Mouse (Mus musculus): ENCODE measurements around the gene Nudt13.

DNA sequence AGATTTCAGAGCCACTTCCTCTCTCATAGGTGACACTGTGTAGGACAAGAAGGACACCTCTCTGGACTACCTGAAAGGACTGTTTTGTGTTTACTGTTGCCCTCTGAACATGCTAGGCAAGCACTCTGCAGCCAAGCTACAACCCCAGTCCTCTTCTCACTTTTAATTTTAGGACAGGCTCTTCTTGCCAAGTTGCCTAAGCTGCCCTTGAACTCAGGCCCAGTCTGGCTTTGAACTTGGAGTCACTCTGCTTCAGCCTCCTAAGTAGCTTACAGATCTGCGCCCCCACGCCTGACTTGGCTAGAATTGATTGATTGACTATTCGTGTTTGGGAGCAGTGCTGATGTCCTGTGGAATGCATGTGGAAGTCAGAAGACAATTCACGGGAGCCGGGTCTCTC is 48.6 kb upstream of the Nudt13 start:
- TF ChIP-seq CTCF (IDR thresholded peaks at IDR 0.05; ENCODE audit: low read depth, low read length), result no peak
- no peak for TF ChIP-seq POLR2A (IDR thresholded peaks at IDR 0.05; ENCODE audit: extremely low read depth, insufficient read depth, low read length)

Measured in liver, adult 2 months (tissue).